Mouse (Mus musculus): ENCODE data around the gene Apold1. TPM values are rescaled to one million over a fixed set of nuclear protein-coding genes. Genes with fewer than 3 reads are reported as not detected.

Gene Apold1
- total RNA-seq, 1 experiment = 0.22 TPM

GRCm38 (mm10) chr6:134939781-134940180 is 41.7 kb upstream of the Apold1 start:
- Histone ChIP-seq H3K4me3 (ENCODE audit: insufficient read depth in 1 of 2, low read depth in 1 of 2, low read length in 2 of 2, poor library complexity in 1 of 2, severe bottlenecking in 1 of 2) (no peak overlapping the region), H3K9ac (ENCODE audit: insufficient read depth, low read depth, low read length, poor library complexity, severe bottlenecking) (no peak overlapping the region), H3K9me3 (ENCODE audit: control insufficient read depth, insufficient read depth, low read depth, low read length) (no peaks in the 10 kb centered on the region), H3K36me3 (ENCODE audit: control insufficient read depth, insufficient read depth, low read length, poor library complexity, severe bottlenecking) (no peaks in the 10 kb centered on the region), H3K4me1 (ENCODE audit: control insufficient read depth in 2 of 2, insufficient read depth in 2 of 2, low read length in 2 of 2, poor library complexity in 1 of 2) (0 out of 4 replicates have a peak, but pooled peaks cover 0 to 3% of the 10 kb centered on the region in 2 experiments), H3K27ac (ENCODE audit: insufficient read depth, low read depth, low read length, poor library complexity, severe bottlenecking) (no peak overlapping the region)
- in situ Hi-C loops (cut with MboI; ENCODE audit: low sequenced_read_pairs in 2 of 2, unreplicated experiment in 2 of 2) = no loop called here
- no peak for DNase-seq (ENCODE audit: low read depth, low spot score)
- TF ChIP-seq ZC3H11A (IDR thresholded peaks at IDR 0.05; ENCODE audit: borderline replicate concordance, low read depth, low read length) = no peak

GRCm38 (mm10) chr6:134943759-134944407 is 37.6 kb upstream of the Apold1 start:
- no peak overlapping the region for H3K27ac ChIP-seq (ENCODE audit: insufficient read depth, low read depth, low read length, poor library complexity, severe bottlenecking)
- TF ChIP-seq HCFC1 (IDR thresholded peaks at IDR 0.05; ENCODE audit: borderline replicate concordance, insufficient read depth, low read length) = no peak
- TF ChIP-seq ZNF384 (IDR thresholded peaks at IDR 0.05; ENCODE audit: low read depth, low read length) = no peak
- no peak for TF ChIP-seq CHD2 (IDR thresholded peaks at IDR 0.05; ENCODE audit: low read depth, low read length)
- no peak for TF ChIP-seq ZC3H11A (IDR thresholded peaks at IDR 0.05; ENCODE audit: borderline replicate concordance, low read depth, low read length)
- no peak for TF ChIP-seq MAFK (IDR thresholded peaks at IDR 0.05; ENCODE audit: insufficient read depth, low read depth, low read length)
- H3K9ac ChIP-seq (ENCODE audit: insufficient read depth, low read depth, low read length, poor library complexity, severe bottlenecking) = no peak overlapping the region
- no peak overlapping the region for H3K4me3 ChIP-seq (ENCODE audit: insufficient read depth in 1 of 2, low read depth in 1 of 2, low read length in 2 of 2, poor library complexity in 1 of 2, severe bottlenecking in 1 of 2)
- H3K9me3 ChIP-seq (ENCODE audit: control insufficient read depth, insufficient read depth, low read depth, low read length) = no peaks in the 10 kb centered on the region
- in situ Hi-C loops (cut with MboI; ENCODE audit: low sequenced_read_pairs in 2 of 2, unreplicated experiment in 2 of 2) = no loop called here
- H3K36me3 ChIP-seq (ENCODE audit: control insufficient read depth, insufficient read depth, low read length, poor library complexity, severe bottlenecking) = no peaks in the 10 kb centered on the region
- no peak for DNase-seq (ENCODE audit: low read depth, low spot score)
- H3K4me1 ChIP-seq (ENCODE audit: control insufficient read depth in 2 of 2, insufficient read depth in 2 of 2, low read length in 2 of 2, poor library complexity in 1 of 2) = peaks cover 0 to 5% of the 10 kb centered on the region in 2 experiments; a peak in 1 of 4 replicates

- Histone ChIP-seq H3K4me3 (ENCODE audit: insufficient read depth in 1 of 2, low read depth in 1 of 2, low read length in 2 of 2, poor library complexity in 1 of 2, severe bottlenecking in 1 of 2) (no peak overlapping the region), H3K27ac (ENCODE audit: insufficient read depth, low read depth, low read length, poor library complexity, severe bottlenecking) (no peak overlapping the region), H3K9ac (ENCODE audit: insufficient read depth, low read depth, low read length, poor library complexity, severe bottlenecking) (no peak overlapping the region), H3K4me1 (ENCODE audit: control insufficient read depth in 2 of 2, insufficient read depth in 2 of 2, low read length in 2 of 2, poor library complexity in 1 of 2) (peaks cover 0 to 5% of the 10 kb centered on the region in 2 experiments; a peak in 1 of 4 replicates), H3K9me3 (ENCODE audit: control insufficient read depth, insufficient read depth, low read depth, low read length) (no peaks in the 10 kb centered on the region), H3K36me3 (ENCODE audit: control insufficient read depth, insufficient read depth, low read length, poor library complexity, severe bottlenecking) (no peaks in the 10 kb centered on the region)
- DNase-seq (ENCODE audit: low read depth, low spot score) = no peak
- TF ChIP-seq ZNF384 (IDR thresholded peaks at IDR 0.05; ENCODE audit: low read depth, low read length) = no peak
- no peak for TF ChIP-seq ZC3H11A (IDR thresholded peaks at IDR 0.05; ENCODE audit: borderline replicate concordance, low read depth, low read length)
- no peak for TF ChIP-seq MAFK (IDR thresholded peaks at IDR 0.05; ENCODE audit: insufficient read depth, low read depth, low read length)
- no peak for TF ChIP-seq HCFC1 (IDR thresholded peaks at IDR 0.05; ENCODE audit: borderline replicate concordance, insufficient read depth, low read length)
- TF ChIP-seq CHD2 (IDR thresholded peaks at IDR 0.05; ENCODE audit: low read depth, low read length) = no peak
- in situ Hi-C loops (cut with MboI; ENCODE audit: low sequenced_read_pairs in 2 of 2, unreplicated experiment in 2 of 2) = no loop called here
Measured at GRCm38 (mm10) chr6:134946054-134946453, 35.5 kb upstream of the Apold1 start.

GRCm38 (mm10) chr6:134946858-134947257 is 34.7 kb upstream of the Apold1 start:
- Histone ChIP-seq H3K9me3 (ENCODE audit: control insufficient read depth, insufficient read depth, low read depth, low read length) (no peaks in the 10 kb centered on the region), H3K36me3 (ENCODE audit: control insufficient read depth, insufficient read depth, low read length, poor library complexity, severe bottlenecking) (no peaks in the 10 kb centered on the region), H3K27ac (ENCODE audit: insufficient read depth, low read depth, low read length, poor library complexity, severe bottlenecking) (no peak overlapping the region), H3K9ac (ENCODE audit: insufficient read depth, low read depth, low read length, poor library complexity, severe bottlenecking) (no peak overlapping the region), H3K4me1 (ENCODE audit: control insufficient read depth in 2 of 2, insufficient read depth in 2 of 2, low read length in 2 of 2, poor library complexity in 1 of 2) (peaks cover 0 to 5% of the 10 kb centered on the region in 2 experiments; a peak in 1 of 4 replicates), H3K4me3 (ENCODE audit: insufficient read depth in 1 of 2, low read depth in 1 of 2, low read length in 2 of 2, poor library complexity in 1 of 2, severe bottlenecking in 1 of 2) (no peak overlapping the region)
- DNase-seq (ENCODE audit: low read depth, low spot score) = no peak
- in situ Hi-C loops (cut with MboI; ENCODE audit: low sequenced_read_pairs in 2 of 2, unreplicated experiment in 2 of 2) = no loop called here
- TF ChIP-seq HCFC1 (IDR thresholded peaks at IDR 0.05; ENCODE audit: borderline replicate concordance, insufficient read depth, low read length) (no peak), ZC3H11A (IDR thresholded peaks at IDR 0.05; ENCODE audit: borderline replicate concordance, low read depth, low read length) (no peak), ZNF384 (IDR thresholded peaks at IDR 0.05; ENCODE audit: low read depth, low read length) (no peak), CHD2 (IDR thresholded peaks at IDR 0.05; ENCODE audit: low read depth, low read length) (no peak), MAFK (IDR thresholded peaks at IDR 0.05; ENCODE audit: insufficient read depth, low read depth, low read length) (no peak)

All from ES-E14 (cell line).